Mouse (Mus musculus): ENCODE results near the gene Cenpp. TPM values are rescaled to one million over a fixed set of nuclear protein-coding genes. Genes with fewer than 3 reads are reported as not detected.
A peak's percentile ranks its signal among the peaks of the same experiment; 100 is the strongest.

Cenpp gene
- polyA plus RNA-seq (2012; rRNA removed): 2.5 TPM in 2 replicates

DNA sequence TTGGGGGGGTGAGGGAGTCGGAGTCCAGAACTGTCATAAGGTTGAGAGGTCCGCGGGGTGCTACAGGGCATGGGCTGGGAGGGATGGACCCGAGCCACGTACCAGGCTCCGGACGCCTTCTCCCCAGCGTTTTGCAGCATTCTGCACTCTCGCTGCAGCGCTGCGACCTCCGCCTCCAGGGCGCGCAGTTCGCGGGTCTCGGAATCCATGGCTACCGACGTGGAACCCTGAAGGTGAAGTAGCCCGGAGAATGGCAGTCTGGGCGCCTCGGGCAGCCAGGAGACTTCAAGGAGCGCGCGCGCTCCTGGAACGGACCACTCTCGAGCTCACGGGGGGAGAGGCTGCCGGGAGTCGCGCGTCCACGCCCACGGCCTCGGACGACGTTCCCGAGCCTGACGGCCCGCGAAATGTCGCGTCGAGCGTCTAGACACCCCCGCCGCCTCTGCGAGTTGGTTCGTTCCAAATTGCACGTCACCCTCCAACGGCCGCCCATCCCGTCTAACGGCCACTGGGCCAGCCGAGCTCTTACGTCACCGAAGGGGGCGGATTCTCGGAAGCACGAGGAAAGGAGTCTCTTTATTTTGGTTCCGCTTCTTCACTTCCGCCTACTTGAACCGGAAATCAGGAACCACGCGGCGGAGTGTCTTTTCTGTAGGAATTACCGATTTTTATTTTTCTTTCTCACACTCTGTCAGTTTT is at the start of gene Cenpp, which contains the start of gene Nol8:
TSS of gene Cenpp (minus strand) at position 305 of the 699 bp plus-strand sequence.
TSS of gene Nol8 (plus strand) at position 598 of the 699 bp plus-strand sequence.
- TF ChIP-seq CTCF (IDR thresholded peaks at IDR 0.05; ENCODE audit: borderline replicate concordance, control insufficient read depth, extremely low read depth, insufficient read depth, low read length, poor library complexity) (no peak), POLR2A (IDR thresholded peaks at IDR 0.05; ENCODE audit: control insufficient read depth, extremely low read depth, insufficient read depth, low read length, poor library complexity) (0 out of 2 replicates have a peak, but pooled peaks have one; percentile 28)
- peak; percentile 99 for DNase-seq
- Histone ChIP-seq H3K27me3 (ENCODE audit: control insufficient read depth, insufficient read depth, low read length) (no peaks in the 10 kb centered on the region), H3K36me3 (ENCODE audit: control insufficient read depth, insufficient read depth, low read length) (0 out of 2 replicates have a peak, but pooled peaks cover 2% of the 10 kb centered on the region), H3K27ac (ENCODE audit: control insufficient read depth, insufficient read depth, low read length) (peak within 1 kb of the TSS; percentile 2; the same call in 1 of the 2 replicates), H3K4me3 (ENCODE audit: control insufficient read depth, insufficient read depth, low read length) (peak within 1 kb of the TSS; percentile 86), H3K4me1 (replicated peaks; ENCODE audit: control insufficient read depth, insufficient read depth, low read length) (no peaks in the 10 kb centered on the region)
- WGBS: under 1% methylated on average over 68 of the region's 68 CpGs

DNA sequence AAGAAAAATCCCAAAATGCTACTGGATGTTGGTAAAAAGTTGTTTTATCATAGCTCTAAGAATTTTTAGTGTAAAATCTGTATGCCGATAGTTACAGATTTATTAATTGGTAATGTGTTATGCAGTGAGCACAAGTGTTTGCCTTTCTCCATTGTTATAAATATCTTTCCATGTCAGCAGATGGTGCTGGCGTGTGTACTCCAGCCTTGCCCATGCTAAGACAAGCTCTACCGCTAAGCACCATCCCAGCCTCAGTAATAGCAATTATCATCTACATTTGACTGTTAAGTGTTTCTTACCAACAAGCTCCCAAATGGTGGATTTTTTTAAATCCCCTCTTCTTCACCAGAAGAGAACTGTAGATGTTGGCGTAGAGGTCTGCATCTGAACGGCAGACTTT is 38.5 kb upstream of the Cenpp start:
- Histone ChIP-seq H3K36me3 (ENCODE audit: control insufficient read depth, insufficient read depth, low read length) (peaks cover 45% of the 10 kb centered on the region), H3K4me1 (replicated peaks; ENCODE audit: control insufficient read depth, insufficient read depth, low read length) (no peaks in the 10 kb centered on the region), H3K4me3 (ENCODE audit: control insufficient read depth, insufficient read depth, low read length) (no peak overlapping the region), H3K27ac (ENCODE audit: control insufficient read depth, insufficient read depth, low read length) (no peak overlapping the region), H3K27me3 (ENCODE audit: control insufficient read depth, insufficient read depth, low read length) (no peaks in the 10 kb centered on the region)
- no peak for DNase-seq
- over 99% methylated on average over 5 of the region's 5 CpGs for WGBS
- TF ChIP-seq POLR2A (IDR thresholded peaks at IDR 0.05; ENCODE audit: control insufficient read depth, extremely low read depth, insufficient read depth, low read length, poor library complexity) (no peak), CTCF (IDR thresholded peaks at IDR 0.05; ENCODE audit: borderline replicate concordance, control insufficient read depth, extremely low read depth, insufficient read depth, low read length, poor library complexity) (no peak)

DNA sequence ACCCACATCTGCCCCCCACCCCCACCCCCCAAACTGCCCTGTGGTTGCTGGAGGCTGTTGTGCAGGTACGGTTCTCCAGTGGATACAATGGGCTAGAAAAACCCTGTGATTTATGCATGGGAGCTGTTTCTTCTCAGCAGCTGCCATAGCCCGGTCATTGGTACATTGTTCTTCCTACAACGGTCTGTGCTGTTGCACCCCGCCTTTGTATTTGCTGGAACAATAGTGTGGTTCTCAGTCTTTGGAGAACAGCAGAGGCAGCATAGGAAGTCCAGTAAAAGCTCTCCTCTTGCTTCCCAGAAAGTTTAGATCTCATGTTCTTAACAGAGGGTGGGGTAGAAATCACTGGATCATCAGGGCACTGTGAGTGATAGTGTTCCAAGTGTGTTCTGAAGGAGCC is 31.7 kb upstream of the Cenpp start:
- H3K4me1 ChIP-seq (replicated peaks; ENCODE audit: control insufficient read depth, insufficient read depth, low read length): peaks cover 5% of the 10 kb centered on the region
- H3K27me3 ChIP-seq (ENCODE audit: control insufficient read depth, insufficient read depth, low read length): no peaks in the 10 kb centered on the region
- DNase-seq: no peak
- TF ChIP-seq POLR2A (IDR thresholded peaks at IDR 0.05; ENCODE audit: control insufficient read depth, extremely low read depth, insufficient read depth, low read length, poor library complexity) (no peak), CTCF (IDR thresholded peaks at IDR 0.05; ENCODE audit: borderline replicate concordance, control insufficient read depth, extremely low read depth, insufficient read depth, low read length, poor library complexity) (no peak)
- peaks cover 17% of the 10 kb centered on the region for H3K36me3 ChIP-seq (ENCODE audit: control insufficient read depth, insufficient read depth, low read length)
- H3K4me3 ChIP-seq (ENCODE audit: control insufficient read depth, insufficient read depth, low read length): no peak overlapping the region
- no peak overlapping the region for H3K27ac ChIP-seq (ENCODE audit: control insufficient read depth, insufficient read depth, low read length)
- WGBS: 88% methylated on average over 4 of the region's 4 CpGs

DNA sequence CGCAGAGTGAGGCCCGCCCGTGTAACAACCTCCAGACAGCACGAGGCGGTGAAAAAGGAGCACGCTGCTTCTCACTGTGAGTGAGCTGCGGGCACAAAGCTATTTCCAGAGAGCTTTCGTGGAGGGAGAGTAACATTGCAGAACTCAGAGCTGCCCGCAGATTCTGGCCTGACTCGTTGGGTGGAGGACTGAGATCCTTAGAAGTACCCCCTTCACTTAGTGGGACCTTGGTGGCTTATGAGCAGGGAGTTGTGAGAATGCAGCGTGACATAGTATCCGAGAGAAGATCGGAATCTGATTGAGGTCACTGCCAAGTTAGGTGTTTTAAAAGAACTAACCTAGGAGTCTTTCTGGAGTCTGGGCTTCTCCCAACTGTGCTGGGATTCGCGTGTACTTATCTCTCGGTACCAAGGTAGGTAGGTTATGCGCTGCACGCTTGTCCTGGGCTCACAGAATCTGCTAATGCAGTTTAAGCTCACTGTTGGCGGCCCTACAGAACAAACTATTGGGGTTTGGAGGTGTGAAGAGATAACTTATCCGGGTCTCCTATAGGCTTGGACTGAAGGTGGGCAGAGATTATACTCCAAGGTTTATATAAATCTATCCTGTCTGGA is 29.8 kb upstream of the Cenpp start:
- H3K27ac ChIP-seq (ENCODE audit: control insufficient read depth, insufficient read depth, low read length): no peak overlapping the region
- under 1% methylated on average over 20 of the region's 20 CpGs for WGBS
- H3K4me3 ChIP-seq (ENCODE audit: control insufficient read depth, insufficient read depth, low read length): peak overlapping the region; percentile 79
- H3K4me1 ChIP-seq (replicated peaks; ENCODE audit: control insufficient read depth, insufficient read depth, low read length): peaks cover 5% of the 10 kb centered on the region
- H3K36me3 ChIP-seq (ENCODE audit: control insufficient read depth, insufficient read depth, low read length): peaks cover 5% of the 10 kb centered on the region
- H3K27me3 ChIP-seq (ENCODE audit: control insufficient read depth, insufficient read depth, low read length): no peaks in the 10 kb centered on the region
- peak; percentile 3 for DNase-seq
- TF ChIP-seq CTCF (IDR thresholded peaks at IDR 0.05; ENCODE audit: borderline replicate concordance, control insufficient read depth, extremely low read depth, insufficient read depth, low read length, poor library complexity) (no peak), POLR2A (IDR thresholded peaks at IDR 0.05; ENCODE audit: control insufficient read depth, extremely low read depth, insufficient read depth, low read length, poor library complexity) (no peak)

DNA sequence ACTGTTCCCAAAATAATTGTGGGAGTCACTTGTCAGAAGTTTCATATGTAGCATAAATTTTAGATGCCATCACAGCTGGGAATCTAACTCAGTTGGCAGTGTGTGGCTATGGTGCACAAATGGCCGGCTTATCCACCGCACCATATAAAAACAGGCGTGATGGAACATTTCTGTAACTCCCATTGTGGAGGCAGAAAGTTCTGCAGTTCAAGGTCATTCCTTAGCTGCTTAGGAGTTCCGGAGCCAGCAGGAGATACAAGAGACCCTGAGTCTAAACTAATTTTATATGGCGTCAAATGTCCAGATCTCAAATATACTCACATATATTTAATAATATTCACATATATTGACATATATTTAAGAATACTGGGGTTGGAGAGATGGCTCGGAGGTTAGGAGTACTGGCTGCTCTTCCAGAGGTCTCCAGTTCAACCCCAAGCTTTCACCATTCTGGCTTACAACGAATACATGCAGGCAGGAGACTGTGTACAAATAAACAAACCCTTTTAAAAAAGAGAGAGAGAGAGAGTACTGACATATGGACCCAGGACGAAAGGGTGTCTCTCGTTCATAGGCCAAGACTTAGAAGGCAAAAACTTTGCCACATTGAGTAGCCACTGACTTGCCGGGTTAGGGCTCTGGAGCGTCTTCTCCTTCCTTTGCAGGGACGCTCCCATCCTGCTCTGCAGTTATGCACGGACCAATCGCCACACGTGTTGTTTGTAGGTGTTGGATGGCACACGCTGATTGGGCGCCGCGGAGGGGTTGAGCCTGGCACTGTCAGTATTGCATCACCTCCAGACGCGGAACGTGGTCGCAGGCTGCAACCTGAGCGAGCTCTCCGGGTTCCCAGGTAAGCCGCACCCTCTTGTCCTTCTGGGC is 29.0 kb upstream of the Cenpp start, which contains the start of gene Iars:
TSS of gene Iars (plus strand) at position 750 of the 882 bp plus-strand sequence.
- 10% methylated on average over 26 of the region's 26 CpGs for WGBS
- peaks cover 9% of the 10 kb centered on the region for H3K36me3 ChIP-seq (ENCODE audit: control insufficient read depth, insufficient read depth, low read length)
- H3K4me3 ChIP-seq (ENCODE audit: control insufficient read depth, insufficient read depth, low read length): peak within 1 kb of the TSS; percentile 79
- H3K27me3 ChIP-seq (ENCODE audit: control insufficient read depth, insufficient read depth, low read length): no peaks in the 10 kb centered on the region
- TF ChIP-seq CTCF (IDR thresholded peaks at IDR 0.05; ENCODE audit: borderline replicate concordance, control insufficient read depth, extremely low read depth, insufficient read depth, low read length, poor library complexity) (0 out of 2 replicates have a peak, but pooled peaks have one; percentile 26), POLR2A (IDR thresholded peaks at IDR 0.05; ENCODE audit: control insufficient read depth, extremely low read depth, insufficient read depth, low read length, poor library complexity) (0 out of 2 replicates have a peak, but pooled peaks have one; percentile 49)
- peaks cover 5% of the 10 kb centered on the region for H3K4me1 ChIP-seq (replicated peaks; ENCODE audit: control insufficient read depth, insufficient read depth, low read length)
- no peak within 1 kb of the TSS for H3K27ac ChIP-seq (ENCODE audit: control insufficient read depth, insufficient read depth, low read length)
- DNase-seq: peak; percentile 100

DNA sequence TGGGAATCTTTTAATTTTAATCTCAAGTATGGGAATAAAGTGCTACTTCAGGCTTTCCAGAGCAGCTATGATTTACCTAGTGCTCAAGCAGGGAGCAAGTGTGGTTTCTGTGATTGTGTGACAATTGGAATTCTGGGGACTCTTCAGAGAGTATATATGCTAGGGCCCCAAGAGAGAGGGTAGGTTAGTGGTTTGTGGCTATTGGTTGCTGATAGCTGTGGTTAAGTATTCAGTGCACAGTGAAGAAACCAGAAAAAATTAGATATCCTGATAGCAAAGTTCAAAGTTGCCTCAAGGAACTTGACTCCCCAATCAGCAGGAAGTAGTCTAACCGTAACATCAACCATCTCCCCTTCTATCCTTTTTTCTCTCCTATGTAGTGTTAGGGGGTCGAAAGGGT is 25.2 kb upstream of the Cenpp start:
- Histone ChIP-seq H3K27ac (ENCODE audit: control insufficient read depth, insufficient read depth, low read length) (no peak overlapping the region), H3K27me3 (ENCODE audit: control insufficient read depth, insufficient read depth, low read length) (no peaks in the 10 kb centered on the region), H3K4me1 (replicated peaks; ENCODE audit: control insufficient read depth, insufficient read depth, low read length) (peaks cover 5% of the 10 kb centered on the region), H3K36me3 (ENCODE audit: control insufficient read depth, insufficient read depth, low read length) (peaks cover 23% of the 10 kb centered on the region), H3K4me3 (ENCODE audit: control insufficient read depth, insufficient read depth, low read length) (no peak overlapping the region)
- TF ChIP-seq POLR2A (IDR thresholded peaks at IDR 0.05; ENCODE audit: control insufficient read depth, extremely low read depth, insufficient read depth, low read length, poor library complexity) (no peak), CTCF (IDR thresholded peaks at IDR 0.05; ENCODE audit: borderline replicate concordance, control insufficient read depth, extremely low read depth, insufficient read depth, low read length, poor library complexity) (no peak)
- DNase-seq: no peak
- 30% methylated on average over 2 of the region's 2 CpGs for WGBS
